Mouse (Mus musculus) embryonic fibroblast, embryonic 13.5 days (primary cell): ENCODE data around the gene Fem1a.

Experiments
- CTCF ChIP-seq: IDR thresholded peaks from 2 replicates; pipeline ENCODE4 v1.5.1; 2011; ENCODE audit warnings: mild to moderate bottlenecking, control low read depth, low read length, moderate library complexity, borderline replicate concordance; ENCODE audit not compliant: insufficient read depth
- POLR2A ChIP-seq: IDR thresholded peaks from 2 replicates; pipeline ENCODE4 v1.6.1; 2011; ENCODE audit warnings: low read depth, mild to moderate bottlenecking, control low read depth, low read length, moderate library complexity

DNA sequence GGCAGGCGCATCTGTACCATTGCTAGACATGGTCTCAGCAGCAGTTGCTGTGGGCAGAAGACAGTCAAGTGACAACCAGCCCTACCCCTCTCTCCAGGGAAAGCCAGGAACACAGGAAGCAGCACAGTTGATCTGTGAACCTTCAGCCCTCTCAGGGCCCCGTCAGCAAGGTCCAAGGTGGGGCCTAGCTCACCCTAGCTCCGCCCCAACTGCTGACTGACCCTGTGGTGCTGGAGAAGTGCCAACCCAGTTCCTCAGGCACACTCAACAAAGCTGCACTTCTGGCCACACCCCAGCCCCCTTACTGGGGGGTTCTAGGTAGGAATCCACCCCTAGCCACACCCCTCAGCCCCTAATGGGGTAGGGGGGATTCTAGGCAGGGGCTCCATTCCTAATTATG lies 31.2 kb downstream of the Fem1a start:
- TF ChIP-seq POLR2A (no peak), CTCF (no peak)
